Mouse (Mus musculus): Measurements from ENCODE around the gene Fhit.
A peak's percentile ranks its signal among the peaks of the same experiment; 100 is the strongest.

Gene Fhit

DNA sequence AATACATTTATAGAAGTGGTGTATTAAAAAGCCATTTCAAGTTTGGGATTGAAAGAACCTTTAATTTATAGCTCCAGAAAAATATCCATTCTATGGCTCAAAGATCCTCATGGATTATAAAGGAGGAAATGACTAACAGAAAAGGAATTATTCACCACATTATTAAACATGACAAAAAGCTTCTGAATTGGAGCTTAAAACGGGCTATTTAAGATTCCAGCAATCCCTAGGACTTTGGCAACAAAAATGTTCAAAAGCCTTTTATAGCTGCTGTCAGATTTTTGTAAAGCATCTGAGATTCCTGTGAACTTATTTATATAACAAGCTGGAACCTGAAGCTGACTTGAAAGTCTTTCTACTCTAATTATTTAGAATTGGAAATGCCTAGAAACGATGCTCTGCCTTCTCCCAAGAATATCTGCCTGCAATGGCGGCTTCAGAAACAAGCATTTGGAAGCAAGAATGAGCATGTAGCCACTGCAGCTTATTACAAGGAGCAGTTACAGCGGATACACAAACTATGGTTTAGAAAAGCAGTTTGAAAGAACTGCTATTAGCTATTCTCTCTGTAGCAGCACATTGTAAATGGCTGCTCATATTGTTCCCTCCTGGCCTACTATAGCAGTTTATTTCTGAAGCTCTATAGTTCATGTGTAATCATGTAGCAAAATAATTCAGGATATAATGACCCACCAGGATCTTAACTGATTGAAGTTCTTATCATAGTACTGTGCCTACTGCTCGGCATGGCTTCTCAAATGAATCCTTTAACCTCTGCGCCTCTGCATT lies 995.0 kb downstream of the Fhit start:
- no peak for DNase-seq (ENCODE audit: extremely low spot score, low read depth, low spot score)

DNA sequence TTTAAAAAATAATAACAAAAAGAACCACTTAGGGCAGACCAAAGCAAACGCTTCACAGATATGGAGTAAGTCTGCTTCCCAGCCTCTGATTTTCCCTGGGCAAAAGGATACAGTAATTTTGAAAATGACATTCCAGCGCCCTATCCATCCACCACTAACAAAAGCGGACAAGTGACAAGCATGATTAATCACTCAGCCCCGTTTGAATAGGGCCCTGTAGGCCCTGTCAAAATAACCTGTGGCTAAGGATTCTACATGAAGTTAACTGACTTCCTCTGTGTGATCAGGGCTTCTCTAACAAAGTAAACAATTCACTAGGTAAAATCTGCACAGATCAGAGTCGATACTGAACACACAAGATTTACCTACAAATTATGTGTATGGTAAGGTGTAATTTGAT lies 1012.0 kb downstream of the Fhit start:
- no peak for DNase-seq (ENCODE audit: extremely low spot score, low read depth, low spot score)

DNA sequence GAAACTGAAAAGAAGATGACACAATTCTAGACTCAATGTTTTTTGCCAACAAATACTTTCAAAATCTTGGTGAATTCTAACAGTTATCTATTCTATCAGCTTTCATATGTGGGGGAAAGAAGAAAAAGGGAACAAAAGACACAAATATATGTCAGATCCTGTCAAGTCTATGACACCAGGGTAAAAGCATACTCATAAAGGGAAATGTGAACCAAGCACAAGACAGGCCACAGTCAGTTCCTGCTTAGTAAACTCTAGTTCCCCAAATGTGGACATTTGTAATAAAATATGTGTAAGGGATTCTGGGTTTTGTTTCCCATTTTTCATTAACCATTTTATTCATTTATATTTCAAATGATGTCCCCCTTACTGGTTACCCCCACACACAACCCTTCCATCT lies 1022.5 kb downstream of the Fhit start:
- no peak for DNase-seq (ENCODE audit: extremely low spot score, low read depth, low spot score)

DNA sequence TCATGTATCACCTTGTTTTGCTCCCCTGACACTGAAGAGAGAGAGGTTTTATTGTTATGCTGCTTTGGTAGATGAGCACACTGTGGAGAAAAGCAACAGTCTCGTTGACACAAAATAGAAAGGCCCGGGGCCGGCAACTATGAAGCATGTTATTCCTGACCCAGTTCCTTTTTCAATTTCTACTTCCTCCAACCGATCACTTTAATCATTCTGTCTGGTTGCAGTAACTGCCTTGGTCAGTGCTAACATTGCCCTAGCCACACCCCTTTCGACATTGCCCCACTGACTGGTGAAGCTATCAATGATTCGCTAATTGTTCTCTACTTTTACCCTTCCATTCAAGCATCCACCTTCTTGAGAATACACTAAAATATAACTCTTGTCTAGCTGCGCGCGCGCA lies 1028.0 kb downstream of the Fhit start:
- no peak for DNase-seq (ENCODE audit: extremely low spot score, low read depth, low spot score)

DNA sequence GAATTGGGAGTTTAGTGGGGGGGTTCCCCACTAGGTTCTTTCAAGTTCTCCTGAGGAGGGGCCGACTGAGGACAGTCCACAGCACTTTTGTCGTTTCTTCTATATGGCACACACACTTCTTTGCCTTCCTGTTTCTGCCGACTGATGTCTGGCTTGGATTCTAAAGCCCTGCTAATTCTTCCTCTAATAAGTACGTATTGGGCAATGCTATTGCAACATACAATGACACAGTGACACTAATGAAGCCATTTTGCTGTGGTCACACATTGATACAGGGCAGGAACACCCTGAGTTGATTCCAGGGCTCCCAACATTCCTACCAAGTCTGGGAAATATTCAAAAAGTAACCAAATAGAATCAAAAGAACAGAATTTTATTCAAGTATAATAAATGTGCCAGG lies 1032.2 kb downstream of the Fhit start:
- no peak for DNase-seq (ENCODE audit: extremely low spot score, low read depth, low spot score)

DNA sequence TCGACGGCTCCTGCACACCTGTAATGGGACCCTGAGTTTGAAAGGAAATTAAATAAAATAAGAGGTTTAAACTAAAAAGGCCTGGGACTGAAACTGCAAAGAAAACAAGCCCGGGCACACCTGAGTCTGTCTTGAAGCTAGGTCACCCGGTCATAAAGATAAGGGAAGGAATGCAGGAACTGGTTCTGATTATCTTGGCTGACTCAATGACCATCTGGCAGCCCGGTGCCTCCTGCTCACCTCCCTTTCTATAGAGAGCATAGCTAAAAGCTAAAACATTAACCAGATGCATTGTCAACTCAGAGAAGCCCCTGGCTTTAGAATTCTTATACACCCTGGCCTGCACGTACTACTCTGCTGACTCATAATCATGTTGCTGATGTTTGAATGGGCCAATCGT lies 1032.7 kb downstream of the Fhit start:
- no peak for DNase-seq (ENCODE audit: extremely low spot score, low read depth, low spot score)

DNA sequence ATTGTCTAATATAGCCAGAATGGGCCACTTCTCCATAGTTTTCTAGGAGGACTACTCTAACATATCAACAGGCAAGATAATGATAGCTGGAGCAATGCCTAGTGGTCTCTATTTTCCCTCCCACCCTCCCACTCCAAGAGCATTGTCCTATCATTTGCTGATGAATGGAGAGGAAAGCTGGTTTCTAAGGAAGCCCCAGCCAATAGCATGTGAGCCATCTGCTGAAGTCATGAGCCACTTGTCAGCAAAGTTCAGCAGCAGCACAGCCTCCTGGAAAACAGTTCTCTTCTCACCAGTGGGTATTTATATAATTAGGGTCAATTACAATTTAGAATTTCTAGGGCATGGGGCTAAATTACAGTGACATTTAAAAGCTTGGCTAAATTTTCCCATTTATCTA lies 1035.3 kb downstream of the Fhit start:
- no peak for DNase-seq (ENCODE audit: extremely low spot score, low read depth, low spot score)

DNA sequence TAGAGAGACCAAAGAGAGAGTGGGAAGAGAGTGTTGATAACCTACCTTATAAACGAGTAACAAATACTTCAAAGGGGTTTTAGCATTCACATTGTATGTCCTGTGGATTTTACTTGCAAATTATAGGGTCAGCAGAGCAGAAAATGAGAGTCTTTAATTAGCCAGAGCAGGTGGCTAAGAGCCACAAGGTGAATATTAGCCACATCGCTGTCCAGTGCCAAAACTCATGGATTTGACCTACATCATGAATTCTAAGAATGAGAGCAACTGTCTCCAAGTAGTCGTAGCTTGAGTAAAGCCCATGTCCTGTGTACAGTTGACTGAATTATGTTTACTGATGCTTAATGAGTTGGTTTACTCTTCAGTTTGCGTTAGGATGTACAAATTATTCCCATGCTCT lies 1039.7 kb downstream of the Fhit start:
- no peak for DNase-seq (ENCODE audit: extremely low spot score, low read depth, low spot score)

DNA sequence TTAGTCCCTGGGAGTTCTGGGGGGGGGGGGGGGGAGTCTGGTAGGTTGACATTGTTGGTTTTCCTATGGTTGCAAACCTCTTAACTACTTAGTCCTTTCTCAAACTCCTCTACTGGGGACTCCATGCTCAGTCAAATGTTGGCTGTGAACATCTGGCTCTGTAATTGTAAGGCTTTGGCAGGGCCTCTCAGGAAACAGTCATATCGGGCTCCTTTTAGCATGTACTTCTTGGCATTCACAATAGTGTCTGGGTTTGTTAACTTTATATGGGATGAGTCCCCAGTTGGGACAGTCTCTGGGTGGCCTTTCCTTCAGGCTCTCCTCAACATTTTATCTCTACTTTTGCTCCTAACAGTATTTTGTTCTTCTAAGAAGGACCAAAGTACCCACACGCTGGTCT lies 1065.6 kb downstream of the Fhit start:
- DNase-seq (ENCODE audit: extremely low spot score, low read depth, low spot score), result no peak

DNA sequence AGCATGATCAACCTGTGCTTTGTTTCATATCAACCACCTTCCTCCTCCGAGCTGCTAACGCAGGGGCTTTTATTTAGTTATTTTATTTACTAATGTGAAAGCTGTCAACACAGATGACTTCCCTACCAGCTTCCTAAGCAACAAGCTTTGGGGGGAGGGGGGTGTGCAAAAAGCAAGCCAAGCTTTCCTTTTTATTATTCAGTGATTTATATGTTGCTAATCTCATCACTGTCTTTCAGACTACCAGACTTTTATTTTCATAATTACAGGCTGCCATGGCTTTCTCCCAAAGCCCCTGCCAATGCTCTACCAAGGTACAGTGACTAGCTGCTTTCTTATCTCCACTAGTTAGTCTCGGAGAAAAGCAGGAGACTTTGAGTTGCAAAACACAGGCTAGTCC lies 1082.8 kb downstream of the Fhit start:
- DNase-seq (ENCODE audit: extremely low spot score, low read depth, low spot score), result no peak

DNA sequence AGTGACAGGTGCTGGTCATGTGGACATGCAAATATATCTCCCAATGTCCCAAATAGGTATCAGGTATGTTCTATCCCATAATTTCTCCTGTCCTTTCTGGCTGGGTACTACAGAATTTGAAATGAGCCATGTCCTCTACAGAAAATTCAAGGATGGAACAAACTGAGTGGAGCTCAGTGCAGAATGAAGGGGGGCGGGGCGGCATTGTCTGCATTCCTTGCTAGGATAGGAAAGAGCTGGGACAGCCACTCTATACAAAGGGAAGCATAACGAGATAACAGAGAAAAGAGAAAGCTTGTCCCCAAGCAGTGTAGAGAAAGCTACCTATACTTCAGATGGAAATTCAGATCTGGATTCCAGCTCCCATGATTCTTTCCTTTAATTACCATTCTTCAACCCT lies 1111.9 kb downstream of the Fhit start:
- DNase-seq (ENCODE audit: extremely low spot score, low read depth, low spot score), result no peak

DNA sequence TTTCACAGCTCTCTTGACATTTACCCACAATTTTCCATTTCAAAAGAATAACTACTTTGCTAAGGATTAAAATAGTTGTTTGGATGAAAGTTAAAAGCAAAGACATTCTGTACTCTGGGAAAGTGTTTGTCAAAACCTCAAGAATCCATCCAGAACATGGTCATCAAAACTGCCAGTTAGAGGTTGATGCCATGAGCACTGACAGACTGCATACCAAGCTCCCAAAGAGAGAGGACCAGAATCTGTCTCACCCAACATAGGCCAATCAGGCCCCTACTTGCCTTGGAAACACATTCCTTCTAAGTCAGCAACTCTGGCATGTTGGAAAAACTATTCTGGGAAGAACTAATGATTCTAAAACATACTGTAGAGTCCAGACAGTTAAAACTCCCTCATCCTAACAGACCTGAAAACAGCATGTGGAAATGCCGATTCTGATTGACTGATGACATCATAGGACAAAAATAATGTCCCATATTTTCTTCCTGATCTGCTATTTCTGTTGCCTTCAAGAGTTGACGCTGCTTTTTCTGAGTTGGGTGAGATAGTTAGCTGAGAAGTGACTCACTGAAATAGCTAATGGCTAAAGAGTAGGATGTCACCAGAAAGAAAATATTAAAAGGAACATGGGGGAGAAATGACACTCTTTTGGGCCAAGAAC lies 1114.6 kb downstream of the Fhit start:
- DNase-seq (ENCODE audit: extremely low spot score, low read depth, low spot score), result no peak

DNA sequence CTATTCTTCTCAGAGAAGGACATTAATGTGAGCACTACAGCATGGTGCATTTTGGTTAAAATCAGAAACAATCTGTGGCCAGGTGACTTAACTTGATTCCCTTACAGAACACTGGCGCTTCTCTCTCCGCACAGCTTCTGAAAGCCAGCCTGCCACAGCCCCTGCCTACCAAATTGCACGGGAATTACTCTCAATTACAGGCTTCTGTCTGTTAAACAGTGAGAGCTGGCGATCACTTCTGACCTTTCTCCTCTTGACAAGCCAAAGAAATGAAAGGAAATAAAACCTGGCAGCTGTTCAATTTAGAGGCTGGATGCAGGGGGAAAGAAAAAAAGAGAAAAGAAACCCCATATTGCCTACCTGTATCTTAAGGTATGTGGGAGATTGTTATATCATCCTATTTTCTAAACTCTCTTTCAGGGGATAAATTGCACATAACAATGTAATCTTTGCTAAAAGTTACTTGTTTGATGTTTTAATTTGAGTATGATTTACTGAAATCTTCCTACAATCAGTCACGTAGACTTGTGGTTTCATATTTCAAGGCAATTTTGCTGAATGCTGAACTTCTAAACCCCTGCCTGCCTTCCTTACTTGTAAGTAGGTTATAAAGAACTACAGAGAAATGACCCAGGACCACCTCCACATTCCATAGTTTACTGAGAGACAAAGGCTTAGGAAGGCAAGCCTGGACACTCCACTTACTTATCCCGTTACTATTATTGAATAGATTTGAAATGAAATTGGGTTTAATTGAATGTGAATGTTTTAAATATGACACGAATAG lies 1115.3 kb downstream of the Fhit start:
- peak; percentile 81 for DNase-seq (ENCODE audit: extremely low spot score, low read depth, low spot score)

DNA sequence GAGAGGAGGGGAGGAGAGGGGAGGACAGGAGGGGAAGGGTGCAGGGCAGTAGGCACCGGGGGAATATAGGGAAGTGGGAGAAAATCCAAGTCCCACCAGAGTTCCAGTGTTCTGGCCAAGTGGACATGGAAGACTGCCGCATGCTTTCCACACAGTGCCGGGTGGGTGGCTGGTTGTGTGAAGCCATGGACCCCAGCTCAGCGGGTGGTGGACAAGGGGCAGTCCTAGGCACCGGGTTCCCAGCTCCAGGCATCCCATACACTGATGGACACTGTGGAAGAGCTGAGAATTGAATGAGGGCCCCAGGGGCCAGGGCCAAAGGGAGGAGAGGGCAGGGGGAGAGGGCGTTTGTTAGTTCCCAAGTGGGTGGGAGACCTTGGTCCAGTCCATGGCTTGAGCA lies 1123.8 kb downstream of the Fhit start:
- DNase-seq (ENCODE audit: extremely low spot score, low read depth, low spot score), result no peak

DNA sequence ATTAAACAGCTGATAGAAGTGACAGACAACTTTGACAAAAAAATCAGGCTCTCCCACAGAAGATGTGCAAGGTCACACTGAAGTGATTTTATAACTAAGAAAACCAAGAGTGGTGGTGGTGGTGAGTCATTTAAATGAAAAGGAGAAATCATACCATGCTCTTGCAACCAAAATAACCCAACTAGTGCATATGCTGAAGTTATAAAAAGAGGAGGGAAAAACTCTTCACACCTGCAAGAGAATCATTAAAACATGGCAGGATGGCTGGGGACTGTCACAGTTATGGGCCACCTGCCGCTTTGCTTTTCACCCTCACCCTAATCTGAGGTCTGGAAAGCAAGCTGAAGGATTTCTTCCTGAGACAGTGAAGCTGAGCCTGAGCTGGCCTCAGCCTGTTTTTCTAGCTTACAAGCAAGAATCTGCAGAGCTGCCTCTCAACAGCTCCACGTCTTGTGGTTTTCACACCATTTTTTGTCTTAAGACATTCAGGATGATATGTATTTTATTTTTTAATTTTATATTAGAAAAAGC lies 1125.1 kb downstream of the Fhit start:
- no peak for DNase-seq (ENCODE audit: extremely low spot score, low read depth, low spot score)

DNA sequence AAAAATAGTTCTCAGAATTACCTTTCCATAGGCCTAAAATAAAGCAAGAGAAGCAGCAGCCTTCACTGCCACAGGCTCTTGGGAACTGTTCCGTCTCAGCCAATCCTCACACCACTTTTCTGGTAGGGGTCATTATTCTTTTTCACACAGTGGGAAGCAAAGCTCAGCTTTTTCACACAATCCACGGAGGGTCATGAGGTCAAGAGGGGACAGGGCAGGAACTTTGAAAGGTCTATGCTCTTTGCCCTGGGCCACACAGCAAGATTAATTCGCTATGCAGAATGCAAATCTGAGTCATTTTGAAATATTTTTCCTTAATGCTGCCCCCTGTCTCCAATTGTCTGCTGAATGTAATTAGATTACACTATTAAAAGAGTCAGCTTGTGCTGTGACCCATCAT lies 1126.2 kb downstream of the Fhit start:
- no peak for DNase-seq (ENCODE audit: extremely low spot score, low read depth, low spot score)

DNA sequence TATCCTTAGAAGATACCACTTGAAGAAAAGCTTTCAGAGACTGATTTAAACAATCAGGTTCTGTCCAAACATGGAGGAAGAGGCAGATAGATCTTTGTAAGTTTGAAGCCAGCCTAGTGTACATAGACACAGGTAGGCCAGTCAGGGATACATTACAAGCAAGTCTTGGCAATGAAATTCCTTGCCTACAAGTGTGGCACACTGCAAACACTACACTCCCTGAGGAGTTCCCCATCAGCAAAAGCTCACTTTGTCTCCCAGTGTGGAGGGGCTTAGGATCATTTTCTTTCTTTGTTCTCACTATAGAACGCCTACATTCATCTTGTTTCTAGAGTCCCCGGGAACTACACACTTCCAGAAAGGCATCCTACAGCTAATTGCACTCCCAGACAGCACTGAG lies 1126.6 kb downstream of the Fhit start:
- no peak for DNase-seq (ENCODE audit: extremely low spot score, low read depth, low spot score)

DNA sequence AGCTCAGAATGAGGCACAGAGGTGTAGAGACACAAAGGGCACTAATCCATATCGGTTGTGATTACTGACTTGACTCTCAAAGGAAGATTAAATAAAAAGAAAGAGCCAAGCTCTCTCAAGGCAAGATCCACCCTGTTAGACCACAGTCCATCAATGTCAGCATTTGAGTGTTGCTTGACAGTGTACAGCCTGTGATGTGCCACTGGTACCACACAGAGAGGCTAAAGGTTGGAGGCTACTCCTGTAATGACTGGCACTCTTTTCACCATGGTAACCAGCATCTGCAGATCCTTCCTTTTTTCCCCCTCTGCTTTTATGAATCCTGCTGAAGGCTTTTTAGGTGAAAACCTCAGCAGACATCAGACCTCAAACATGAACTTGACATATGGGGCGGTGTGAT lies 1138.5 kb downstream of the Fhit start:
- no peak for DNase-seq (ENCODE audit: extremely low spot score, low read depth, low spot score)

DNA sequence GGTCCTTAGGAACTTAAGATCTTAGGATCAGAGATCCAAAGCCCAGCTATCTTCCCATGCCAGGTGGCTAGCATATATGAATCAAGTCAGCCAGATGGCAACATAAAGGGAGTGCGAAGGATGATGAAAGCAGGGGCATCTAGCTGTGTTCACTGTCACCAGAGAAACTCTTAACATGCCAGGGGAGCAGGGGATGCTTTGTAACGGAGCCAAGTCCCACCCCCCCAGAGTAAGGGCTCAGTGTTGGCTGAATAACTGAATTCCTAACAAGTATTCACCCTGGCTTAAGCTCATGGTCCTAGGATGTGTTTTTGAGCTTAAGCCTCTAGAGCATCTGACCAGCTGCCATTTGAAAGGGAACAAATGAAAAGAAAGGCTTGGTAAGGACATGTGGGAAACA lies 1139.5 kb downstream of the Fhit start:
- DNase-seq (ENCODE audit: extremely low spot score, low read depth, low spot score), result no peak

DNA sequence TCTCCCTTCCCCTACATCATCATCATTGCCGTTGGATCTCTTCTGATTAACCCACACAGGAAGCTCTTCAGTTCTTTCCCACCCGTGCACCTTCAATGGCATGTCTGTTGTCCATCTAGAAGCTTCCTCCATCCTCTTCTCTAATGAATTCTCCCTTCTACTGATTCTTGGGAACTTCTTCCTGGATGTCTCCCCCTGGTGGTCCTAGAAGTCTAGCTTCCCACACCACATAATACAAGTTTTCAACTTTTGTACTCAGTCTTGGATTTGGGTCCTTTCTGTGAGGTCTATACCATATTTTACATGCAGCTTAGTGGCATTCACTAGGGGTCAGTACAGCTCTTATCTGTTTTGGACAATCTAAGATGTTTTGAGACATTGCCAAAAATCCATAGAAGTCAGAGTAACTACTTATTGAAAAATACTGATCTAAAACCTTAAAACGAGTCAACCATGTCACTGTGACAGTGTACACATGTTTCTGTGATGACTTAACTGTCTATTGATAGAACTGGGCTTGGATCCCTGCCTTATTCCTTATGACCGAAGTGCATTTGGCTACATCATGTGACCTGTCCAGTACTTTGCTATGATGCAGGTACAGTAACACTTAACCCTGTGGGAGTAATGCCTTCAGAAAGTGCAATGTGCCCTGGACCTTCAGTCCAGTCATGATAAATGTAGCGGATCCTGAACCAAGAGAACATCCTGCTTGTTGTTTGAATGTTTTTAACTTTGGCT lies 1141.3 kb downstream of the Fhit start:
- no peak for DNase-seq (ENCODE audit: extremely low spot score, low read depth, low spot score)

DNA sequence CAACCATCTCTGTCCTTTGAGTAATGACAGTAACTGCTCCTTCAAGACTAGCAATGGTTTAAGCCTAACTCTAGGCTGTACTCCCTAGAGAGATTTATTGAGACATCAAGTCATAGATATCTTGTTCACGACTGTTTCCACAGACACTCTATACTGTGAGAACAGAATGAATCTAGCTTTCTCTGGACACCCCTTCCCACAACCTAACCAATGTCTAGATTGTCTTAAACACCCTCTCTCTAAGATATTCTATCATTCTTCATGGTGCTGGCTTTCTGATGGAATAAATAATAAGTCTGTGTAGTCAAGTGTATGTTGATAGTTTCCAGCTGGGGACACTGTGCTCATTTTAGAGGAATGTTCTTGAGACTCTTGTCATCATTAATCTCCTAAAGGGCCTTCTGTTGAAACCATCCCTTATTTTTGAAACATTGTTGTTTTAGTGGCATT lies 1148.0 kb downstream of the Fhit start:
- DNase-seq (ENCODE audit: extremely low spot score, low read depth, low spot score), result no peak

Data from hindlimb bud, embryonic 11.5 days (tissue).